Mouse (Mus musculus) lung, embryonic 15.5 days (tissue): ENCODE measurements around the gene Ddx17. TPM values are rescaled to one million over a fixed set of nuclear protein-coding genes. Genes with fewer than 3 reads are reported as not detected.

Experiments
- ATAC-seq: fragments of 200-750 bp; cut with Nextera tagmentation; 2 replicates; pipeline ENCODE4 v1.8.0; 2017; ENCODE audit warnings: moderate number of reproducible peaks, borderline replicate concordance; ENCODE audit not compliant: low FRiP score, low TSS enrichment; ENCODE audit errors: extremely low read depth
- H3K27ac ChIP-seq: fragments of 300-500 bp; sonication (generic); 2 replicates; pipeline ENCODE4 v1.5.1; 2015; ENCODE audit warnings: moderate library complexity, mild to moderate bottlenecking, inconsistent platforms
- H3K27me3 ChIP-seq: fragments of 300-500 bp; sonication (generic); 2 replicates; pipeline ENCODE4 v1.6.1; 2015; ENCODE audit warnings: inconsistent platforms
- H3K36me3 ChIP-seq: fragments of 300-500 bp; sonication (generic); 2 replicates; pipeline ENCODE4 v1.6.1; 2015; ENCODE audit warnings: inconsistent platforms
- H3K4me1 ChIP-seq: fragments of 300-500 bp; sonication (generic); 2 replicates; pipeline ENCODE4 v1.6.1; 2015; ENCODE audit warnings: inconsistent platforms
- H3K4me2 ChIP-seq: fragments of 300-500 bp; sonication (generic); 2 replicates; pipeline ENCODE4 v1.6.1; 2015; ENCODE audit warnings: inconsistent platforms, mild to moderate bottlenecking, moderate library complexity
- H3K4me3 ChIP-seq: fragments of 300-500 bp; sonication (generic); 2 replicates; pipeline ENCODE4 v1.5.1; 2015; ENCODE audit warnings: mild to moderate bottlenecking, inconsistent platforms
- H3K9ac ChIP-seq: fragments of 300-500 bp; sonication (generic); 2 replicates; pipeline ENCODE4 v1.6.1; 2015; ENCODE audit warnings: inconsistent platforms
- H3K9me3 ChIP-seq: fragments of 300-500 bp; sonication (generic); 2 replicates; pipeline ENCODE4 v1.6.1; 2016; ENCODE audit warnings: inconsistent platforms
- WGBS: fragments of 180-500 bp; shearing (Covaris S2); methylation state at CpG from one replicate; pipeline ENCODE4 v1.1.7; 2015; 5-methylcytosine and 5-hydroxymethylcytosine counted together
- polyA plus RNA-seq: library from polyadenylated mRNA; unstranded; fragments of >200 nt; fragmentation: Nextera tagmentation; extraction: Ambion mirVana; gene quantifications from 2 replicates; pipeline ENCODE4 v1.2.1, GENCODE M21; 2015

Gene Ddx17
- polyA plus RNA-seq, 1 experiment from 2014 or later, result 53.9 TPM

DNA sequence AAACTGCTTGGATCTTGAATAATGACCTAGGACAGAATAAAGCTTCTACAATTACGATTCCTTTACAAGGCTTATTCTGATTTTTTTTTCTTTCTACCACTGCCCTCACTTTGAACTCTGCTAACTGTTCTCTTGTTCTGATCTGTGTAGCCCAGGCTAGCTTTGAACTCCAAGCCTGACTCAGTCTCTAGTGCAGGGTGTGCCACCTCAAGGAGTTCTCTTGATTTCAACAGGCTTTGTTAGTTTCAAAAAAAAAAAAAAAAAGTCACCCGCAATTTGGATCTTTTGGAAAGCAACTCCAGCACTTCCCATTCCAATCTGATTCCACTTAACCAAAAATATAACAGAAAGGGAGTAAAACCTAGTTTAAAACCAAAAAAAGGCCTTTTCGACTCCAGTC lies 1.0 kb downstream of the Ddx17 start:
- Histone ChIP-seq H3K27me3 (peaks cover 3% of the 10 kb centered on the region; the same call in 1 of the 2 replicates), H3K9ac (peak overlapping the region; percentile 98), H3K9me3 (no peaks in the 10 kb centered on the region), H3K36me3 (peaks cover 38% of the 10 kb centered on the region), H3K27ac (peak overlapping the region; percentile 97), H3K4me3 (peak overlapping the region; percentile 90), H3K4me1 (peaks cover 21% of the 10 kb centered on the region), H3K4me2 (peak overlapping the region; percentile 78)
- no peak for ATAC-seq
- WGBS, result 0% methylated on average over 3 of the region's 3 CpGs

DNA sequence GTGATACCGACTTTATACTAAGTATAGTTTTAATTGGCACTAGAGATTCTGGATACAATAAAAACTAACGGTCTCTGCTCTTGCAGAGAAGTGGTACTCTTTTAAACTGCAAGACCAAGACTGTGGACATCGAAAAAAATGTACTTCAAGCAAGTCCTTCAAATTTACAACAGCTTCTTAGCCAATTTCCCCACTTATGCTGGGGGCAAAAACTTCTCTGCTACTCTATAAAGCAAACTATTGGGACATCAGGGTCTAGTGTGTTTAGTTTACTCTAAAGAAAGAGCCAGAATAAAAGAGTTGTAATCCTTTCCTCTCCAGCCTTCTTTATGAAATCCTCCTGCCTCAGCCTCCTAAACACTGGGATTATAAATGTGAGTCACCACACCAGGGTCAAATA lies 2.6 kb downstream of the Ddx17 start:
- ATAC-seq, result no peak
- H3K9ac ChIP-seq, result no peak overlapping the region
- WGBS, result 76% methylated on average over 3 of the region's 3 CpGs
- peak overlapping the region; percentile 90; the same call in 1 of the 2 replicates for H3K4me3 ChIP-seq
- no peak overlapping the region for H3K27ac ChIP-seq
- H3K4me1 ChIP-seq, result peaks cover 25% of the 10 kb centered on the region
- no peaks in the 10 kb centered on the region for H3K27me3 ChIP-seq
- H3K36me3 ChIP-seq, result peaks cover 53% of the 10 kb centered on the region
- H3K4me2 ChIP-seq, result peak overlapping the region; percentile 78
- no peaks in the 10 kb centered on the region for H3K9me3 ChIP-seq

DNA sequence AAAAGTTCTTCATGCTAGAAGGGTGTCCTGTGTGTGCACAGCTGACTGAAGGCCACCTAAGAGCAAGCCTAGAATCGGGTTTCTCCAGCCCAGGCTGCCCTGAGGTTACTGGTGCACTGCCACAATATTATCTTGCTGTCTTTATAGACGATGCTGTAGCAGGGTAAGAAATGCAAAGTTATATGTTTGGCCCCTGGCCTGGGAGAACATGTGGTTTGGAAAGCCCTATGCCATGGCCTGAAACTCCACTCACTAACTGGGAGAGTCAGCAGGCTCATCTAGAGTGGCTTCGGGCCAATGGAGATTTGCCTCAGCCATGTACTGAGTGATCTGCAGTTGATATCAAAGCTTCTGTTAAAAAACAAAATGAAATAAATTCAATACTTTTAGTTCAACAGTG lies 12.7 kb downstream of the Ddx17 start:
- no peak overlapping the region for H3K4me3 ChIP-seq
- no peak overlapping the region for H3K27ac ChIP-seq
- no peak overlapping the region for H3K9ac ChIP-seq
- H3K4me1 ChIP-seq, result no peaks in the 10 kb centered on the region
- H3K36me3 ChIP-seq, result peaks cover 97% of the 10 kb centered on the region
- H3K9me3 ChIP-seq, result no peaks in the 10 kb centered on the region
- WGBS, result 76% methylated on average over 3 of the region's 3 CpGs
- H3K4me2 ChIP-seq, result no peak overlapping the region
- no peak for ATAC-seq
- H3K27me3 ChIP-seq, result no peaks in the 10 kb centered on the region

GRCm38 (mm10) chr15:79529935-79530334 lies 16.6 kb downstream of the Ddx17 start:
- H3K27ac ChIP-seq, result no peak overlapping the region
- no peaks in the 10 kb centered on the region for H3K9me3 ChIP-seq
- no peak for ATAC-seq
- H3K36me3 ChIP-seq, result peaks cover 88% of the 10 kb centered on the region
- no peak overlapping the region for H3K4me3 ChIP-seq
- WGBS, result 72% methylated on average over 7 of the region's 7 CpGs
- H3K4me1 ChIP-seq, result no peaks in the 10 kb centered on the region
- H3K9ac ChIP-seq, result no peak overlapping the region
- no peaks in the 10 kb centered on the region for H3K27me3 ChIP-seq
- H3K4me2 ChIP-seq, result no peak overlapping the region

DNA sequence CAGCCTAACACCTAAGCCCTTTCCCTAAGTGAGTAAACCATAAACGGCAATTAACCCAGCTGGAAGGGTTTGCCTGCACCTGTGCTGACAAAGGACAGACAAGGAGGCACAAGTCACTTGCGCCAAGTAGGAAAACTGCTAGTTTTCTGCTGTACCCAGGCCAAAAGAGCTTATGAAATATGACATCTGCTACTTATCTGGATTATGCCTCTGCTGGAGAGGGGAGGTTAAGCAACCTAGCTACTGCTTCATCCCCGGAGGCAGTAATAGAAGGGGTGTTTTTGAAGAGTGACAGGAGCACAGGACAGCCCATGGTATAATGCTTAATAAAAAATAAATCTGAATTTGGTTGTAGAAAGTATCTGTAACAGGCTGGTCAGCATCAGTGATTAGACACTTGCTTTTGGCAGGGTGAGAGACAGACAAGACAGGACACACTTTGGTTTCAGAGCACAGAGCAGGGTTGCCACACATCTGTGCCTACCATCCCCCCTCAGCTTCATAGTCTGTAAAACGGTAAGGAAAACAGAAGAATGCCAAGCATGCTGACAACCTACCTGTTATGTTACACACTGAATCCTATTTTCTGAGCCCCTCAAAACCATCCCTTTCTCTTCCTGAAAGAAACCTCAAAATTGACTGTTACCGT lies 18.4 kb downstream of the Ddx17 start:
- no peaks in the 10 kb centered on the region for H3K4me1 ChIP-seq
- peaks cover 78% of the 10 kb centered on the region for H3K36me3 ChIP-seq
- H3K27me3 ChIP-seq, result no peaks in the 10 kb centered on the region
- no peak overlapping the region for H3K4me3 ChIP-seq
- no peak overlapping the region for H3K9ac ChIP-seq
- H3K9me3 ChIP-seq, result no peaks in the 10 kb centered on the region
- 53% methylated on average over 5 of the region's 5 CpGs for WGBS
- no peak overlapping the region for H3K4me2 ChIP-seq
- no peak for ATAC-seq
- H3K27ac ChIP-seq, result no peak overlapping the region

DNA sequence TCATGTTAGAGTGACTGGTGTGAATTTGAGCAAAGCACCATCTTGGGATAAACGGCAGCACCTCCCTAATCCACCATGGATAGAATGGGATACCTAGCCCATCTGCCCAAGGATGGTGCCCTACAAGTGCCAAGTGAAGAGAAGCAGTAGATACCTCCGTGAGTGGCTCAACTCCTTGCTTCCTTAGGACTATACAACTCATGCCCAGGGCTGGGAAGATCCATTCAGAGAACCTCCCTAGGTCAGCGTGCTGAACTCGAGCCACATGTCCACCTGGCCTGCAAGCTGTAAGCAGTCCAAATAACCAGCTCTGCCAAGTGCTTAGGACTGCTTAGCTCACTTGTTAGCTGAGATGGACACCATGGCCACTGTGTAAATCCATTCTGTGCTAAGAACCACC lies 19.3 kb downstream of the Ddx17 start:
- H3K4me2 ChIP-seq, result no peak overlapping the region
- no peak overlapping the region for H3K27ac ChIP-seq
- H3K36me3 ChIP-seq, result peaks cover 74% of the 10 kb centered on the region
- H3K4me3 ChIP-seq, result no peak overlapping the region
- ATAC-seq, result no peak
- no peaks in the 10 kb centered on the region for H3K27me3 ChIP-seq
- H3K9me3 ChIP-seq, result no peaks in the 10 kb centered on the region
- no peaks in the 10 kb centered on the region for H3K4me1 ChIP-seq
- no peak overlapping the region for H3K9ac ChIP-seq
- WGBS, result 64% methylated on average over 4 of the region's 4 CpGs

DNA sequence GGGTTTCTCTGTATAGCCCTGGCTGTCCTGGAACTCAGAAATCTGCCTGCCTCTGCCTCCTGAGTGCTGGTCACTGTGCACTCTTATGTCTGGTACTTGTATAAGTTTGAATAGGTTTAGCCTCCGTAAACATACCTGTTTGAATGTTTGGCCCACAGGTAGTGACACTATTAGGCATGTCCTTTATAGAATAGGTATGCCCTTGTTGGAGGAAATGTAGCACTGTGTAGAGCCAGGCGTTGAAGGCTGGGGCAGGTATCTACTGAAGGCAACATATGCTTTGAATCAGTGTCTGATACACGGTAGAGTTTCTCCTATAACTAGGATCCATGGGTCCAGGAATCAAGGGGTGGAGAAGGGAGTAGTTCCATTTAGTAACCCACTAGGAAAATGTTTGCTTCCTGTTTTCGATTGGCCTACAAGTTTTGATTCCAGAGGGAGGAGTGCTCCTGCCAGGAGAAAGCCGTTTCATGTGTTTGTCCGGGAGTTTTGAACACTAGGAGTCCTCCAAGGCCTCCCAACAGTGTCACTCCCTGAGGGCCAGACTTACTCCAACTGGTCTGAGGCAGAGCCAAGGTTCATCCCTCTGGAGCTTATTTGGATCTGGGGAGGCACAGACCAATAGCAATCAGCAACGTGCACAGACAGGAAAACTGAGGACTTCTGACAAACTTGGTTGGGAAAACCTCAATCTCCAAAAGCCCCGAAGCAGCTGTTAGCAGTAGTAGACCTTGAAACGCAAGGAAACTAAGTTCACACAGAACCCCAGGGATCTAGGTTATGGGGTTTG lies 20.4 kb downstream of the Ddx17 start:
- no peaks in the 10 kb centered on the region for H3K4me1 ChIP-seq
- no peak overlapping the region for H3K27ac ChIP-seq
- no peaks in the 10 kb centered on the region for H3K27me3 ChIP-seq
- no peak overlapping the region for H3K4me3 ChIP-seq
- ATAC-seq, result no peak
- no peak overlapping the region for H3K9ac ChIP-seq
- WGBS, result 56% methylated on average over 9 of the region's 9 CpGs
- no peak overlapping the region for H3K4me2 ChIP-seq
- H3K9me3 ChIP-seq, result no peaks in the 10 kb centered on the region
- peaks cover 64% of the 10 kb centered on the region for H3K36me3 ChIP-seq

DNA sequence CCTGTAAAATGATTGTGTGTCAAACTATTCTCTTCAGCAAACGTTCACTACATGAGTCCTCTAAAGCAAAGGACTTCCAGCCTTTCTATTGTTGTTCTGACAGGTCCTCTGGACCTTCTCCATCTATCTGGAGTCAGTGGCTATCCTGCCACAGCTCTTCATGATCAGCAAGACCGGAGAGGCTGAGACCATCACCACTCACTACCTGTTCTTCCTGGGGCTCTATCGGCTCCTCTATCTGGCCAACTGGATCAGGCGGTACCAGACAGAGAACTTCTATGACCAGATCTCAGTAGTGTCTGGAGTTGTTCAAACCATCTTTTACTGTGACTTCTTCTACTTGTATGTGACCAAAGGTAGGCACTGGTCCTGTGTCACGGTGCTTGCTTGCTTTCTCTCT lies 21.0 kb downstream of the Ddx17 start:
- Histone ChIP-seq H3K9ac (no peak overlapping the region), H3K9me3 (no peaks in the 10 kb centered on the region), H3K27ac (no peak overlapping the region), H3K4me2 (no peak overlapping the region), H3K4me1 (no peaks in the 10 kb centered on the region), H3K4me3 (no peak overlapping the region), H3K36me3 (peaks cover 57% of the 10 kb centered on the region), H3K27me3 (no peaks in the 10 kb centered on the region)
- no peak for ATAC-seq
- WGBS, result 76% methylated on average over 5 of the region's 5 CpGs

- H3K4me3 ChIP-seq, result no peak overlapping the region
- peaks cover 34% of the 10 kb centered on the region for H3K4me1 ChIP-seq
- H3K27me3 ChIP-seq, result peaks cover 15% of the 10 kb centered on the region
- H3K9ac ChIP-seq, result no peak overlapping the region
- no peak overlapping the region for H3K27ac ChIP-seq
- 56% methylated on average over 15 of the region's 16 CpGs for WGBS
- no peak overlapping the region for H3K4me2 ChIP-seq
- H3K9me3 ChIP-seq, result no peaks in the 10 kb centered on the region
- ATAC-seq, result no peak
- H3K36me3 ChIP-seq, result peaks cover 12% of the 10 kb centered on the region
These were observed 26.9 kb downstream of the Ddx17 start for GRCm38 (mm10) chr15:79519400-79520220.

DNA sequence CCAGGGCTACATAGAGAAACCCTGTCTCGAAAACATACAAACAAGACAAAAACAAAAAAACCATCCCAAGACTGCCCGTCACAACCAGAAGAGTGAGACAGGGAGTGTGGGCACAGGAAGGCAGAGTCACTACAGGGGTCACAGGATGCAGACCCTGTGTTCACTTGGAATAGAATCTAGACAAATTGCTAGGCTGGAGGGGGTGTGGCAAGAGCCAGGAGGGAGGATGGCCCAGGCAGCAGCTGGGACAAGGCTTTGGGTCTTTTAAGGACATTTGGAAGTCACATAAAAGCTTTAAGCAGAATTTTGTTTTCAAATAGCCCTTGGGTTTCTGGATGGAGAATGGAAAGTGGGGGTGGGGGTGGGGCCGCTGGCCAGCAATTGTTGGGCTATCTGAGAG lies 28.0 kb downstream of the Ddx17 start:
- Histone ChIP-seq H3K36me3 (peaks cover 9% of the 10 kb centered on the region; the same call in 1 of the 2 replicates), H3K4me2 (0 out of 2 replicates have a peak overlapping the region, but pooled peaks have one; percentile 16), H3K27ac (no peak overlapping the region), H3K27me3 (peaks cover 25% of the 10 kb centered on the region), H3K4me1 (peaks cover 34% of the 10 kb centered on the region), H3K9me3 (no peaks in the 10 kb centered on the region), H3K9ac (no peak overlapping the region), H3K4me3 (no peak overlapping the region)
- WGBS, result 77% methylated on average over 3 of the region's 3 CpGs
- ATAC-seq, result no peak

DNA sequence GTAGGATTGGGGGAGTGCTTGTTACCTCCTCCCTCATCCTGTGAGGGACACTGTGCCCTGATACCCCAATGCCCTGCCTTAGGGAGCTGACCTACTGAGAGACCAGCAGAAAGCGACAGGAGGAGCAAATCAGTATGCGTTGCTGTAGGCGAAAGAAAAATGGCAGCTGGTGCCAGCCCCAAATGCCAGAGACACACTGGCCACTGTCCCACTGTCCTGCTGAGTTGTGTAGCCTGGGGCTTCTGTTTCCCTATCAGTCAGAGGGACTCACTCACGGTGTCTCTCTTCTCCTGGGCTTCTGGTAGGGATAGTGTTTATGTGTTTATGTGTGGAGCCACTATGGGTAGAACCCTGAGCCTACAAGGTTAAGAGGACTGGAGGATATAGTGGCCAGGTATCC lies 28.8 kb downstream of the Ddx17 start:
- peaks cover under 1% of the 10 kb centered on the region; the same call in 1 of the 2 replicates for H3K36me3 ChIP-seq
- no peak overlapping the region for H3K27ac ChIP-seq
- peak overlapping the region; percentile 61 for H3K4me3 ChIP-seq
- peak overlapping the region; percentile 87 for H3K4me2 ChIP-seq
- H3K9me3 ChIP-seq, result no peaks in the 10 kb centered on the region
- H3K27me3 ChIP-seq, result peaks cover 33% of the 10 kb centered on the region
- H3K4me1 ChIP-seq, result peaks cover 34% of the 10 kb centered on the region
- no peak for ATAC-seq
- WGBS, result 62% methylated on average over 4 of the region's 4 CpGs
- no peak overlapping the region for H3K9ac ChIP-seq
